Mouse (Mus musculus) liver, embryonic 14.5 days (tissue): ENCODE measurements around the gene Ostn. TPM values are rescaled to one million over a fixed set of nuclear protein-coding genes. Genes with fewer than 3 reads are reported as not detected.

Experiments used
- ATAC-seq: fragments of 200-750 bp; cut with Nextera tagmentation; 2 replicates; pipeline ENCODE4 v1.8.0; 2017; ENCODE audit warnings: moderate number of reproducible peaks, mild to moderate bottlenecking, moderate library complexity; ENCODE audit not compliant: insufficient read depth
- DNase-seq, 3 experiments: peaks; one replicate each; pipeline ENCODE4 v3.0.0-alpha.2; 2012 to 2013; ENCODE audit warnings: low read depth in 3 of 3, low spot score in 3 of 3
- H3K27ac ChIP-seq: fragments of 300-500 bp; sonication (generic); 2 replicates; pipeline ENCODE4 v1.5.1; 2014; ENCODE audit warnings: moderate library complexity, mild to moderate bottlenecking, control low read depth, inconsistent platforms
- H3K27me3 ChIP-seq: fragments of 300-500 bp; sonication (generic); 2 replicates; pipeline ENCODE4 v1.6.1; 2014; ENCODE audit warnings: mild to moderate bottlenecking, low read length, moderate library complexity; ENCODE audit not compliant: control insufficient read depth, insufficient read depth
- H3K36me3 ChIP-seq: fragments of 300-500 bp; sonication (generic); replicated peaks from 2 replicates; pipeline ENCODE4 v1.6.1; 2014; ENCODE audit warnings: low read depth; ENCODE audit not compliant: control insufficient read depth, insufficient read depth
- H3K4me1 ChIP-seq, 2 experiments: fragments of 200-500 bp in 1 of 2; fragments of 300-500 bp in 1 of 2; sonication (generic) in 1 of 2; replicated peaks; 2 replicates each; pipeline ENCODE4 v1.6.1; 2012 to 2014; ENCODE audit warnings: antibody characterized with exemption in 1 of 2, inconsistent platforms in 1 of 2, low read length in 1 of 2; ENCODE audit not compliant: control insufficient read depth in 2 of 2, insufficient read depth in 2 of 2
- H3K4me2 ChIP-seq: fragments of 300-500 bp; sonication (generic); 2 replicates; pipeline ENCODE4 v1.6.1; 2014; ENCODE audit warnings: low read depth, mild to moderate bottlenecking, control low read depth, moderate library complexity
- H3K4me3 ChIP-seq, 2 experiments: fragments of 200-500 bp in 1 of 2; fragments of 300-500 bp in 1 of 2; sonication (generic) in 1 of 2; 2 replicates each; pipeline ENCODE4 v1.5.1; 2012 to 2014; ENCODE audit warnings: low read depth in 2 of 2, low read length in 2 of 2, mild to moderate bottlenecking in 2 of 2, control low read depth in 1 of 2, inconsistent platforms in 1 of 2, moderate library complexity in 1 of 2; ENCODE audit not compliant: insufficient read depth in 1 of 2
- H3K9ac ChIP-seq: fragments of 300-500 bp; sonication (generic); replicated peaks from 2 replicates; pipeline ENCODE4 v1.6.1; 2014; ENCODE audit warnings: mild to moderate bottlenecking, control low read depth, moderate library complexity
- H3K9me3 ChIP-seq: fragments of 300-500 bp; sonication (generic); 2 replicates; pipeline ENCODE4 v1.6.1; 2016; ENCODE audit warnings: low read length, mixed read lengths; ENCODE audit not compliant: control insufficient read depth
- CTCF ChIP-seq: IDR thresholded peaks from 2 replicates; pipeline ENCODE4 v1.5.1; 2016; ENCODE audit warnings: antibody characterized with exemption, low read depth, control low read depth
- EP300 ChIP-seq: IDR thresholded peaks from 2 replicates; pipeline ENCODE4 v1.6.1; 2016; ENCODE audit warnings: antibody characterized with exemption, low read depth
- WGBS: fragments of 180-500 bp; shearing (Covaris S2); extraction: QIAGEN DNeasy Blood & Tissue Kit; methylation state at CpG from one replicate; pipeline ENCODE4 v1.1.7; 2014; ENCODE audit not compliant: insufficient replicate concordance; 5-methylcytosine and 5-hydroxymethylcytosine counted together
- polyA plus RNA-seq, 2 experiments: library from polyadenylated mRNA; depleted of rRNA in 1 of 2; stranded (reverse) in 1 of 2; unstranded in 1 of 2; fragments of >200 nt; fragmentation: Nextera tagmentation in 1 of 2; extraction: Ambion mirVana in 1 of 2; gene quantifications; 2 replicates each; pipeline versions ENCODE4 v1.2.1 to v1.2.3; 2012 to 2014

Ostn gene
- polyA plus RNA-seq, 2 experiments = not detected

- Histone ChIP-seq H3K4me2 (no peak overlapping the region), H3K4me3 (no peak overlapping the region), H3K9me3 (no peaks in the 10 kb centered on the region), H3K9ac (no peak overlapping the region), H3K4me1 (no peaks in the 10 kb centered on the region), H3K27ac (no peak overlapping the region), H3K27me3 (no peaks in the 10 kb centered on the region), H3K36me3 (no peaks in the 10 kb centered on the region)
- DNase-seq (no peak), ATAC-seq (no peak)
- no peak for TF ChIP-seq CTCF
- no peak for TF ChIP-seq EP300
- 60% methylated on average over 3 of the region's 3 CpGs for WGBS
Measured at GRCm38 (mm10) chr16:27399026-27399718, 91.9 kb downstream of the Ostn start.

GRCm38 (mm10) chr16:27399719-27400253, 92.5 kb downstream of the Ostn start:
- ATAC-seq (no peak), DNase-seq (no peak)
- H3K27me3 ChIP-seq = no peaks in the 10 kb centered on the region
- H3K4me1 ChIP-seq = no peaks in the 10 kb centered on the region
- 72% methylated on average over 6 of the region's 6 CpGs for WGBS
- H3K4me3 ChIP-seq = no peak overlapping the region
- no peak overlapping the region for H3K9ac ChIP-seq
- H3K36me3 ChIP-seq = no peaks in the 10 kb centered on the region
- no peaks in the 10 kb centered on the region for H3K9me3 ChIP-seq
- H3K27ac ChIP-seq = no peak overlapping the region
- no peak overlapping the region for H3K4me2 ChIP-seq
- TF ChIP-seq EP300 (no peak), CTCF (no peak)

Other genes with a start within 250 kb of the Ostn start
- not detected in 2 replicates for gene Uts2b, start 62.8 kb downstream of the Ostn start, polyA plus RNA-seq (2012; rRNA removed)
- not detected in 2 replicates for gene Uts2b, start 62.8 kb downstream of the Ostn start, polyA plus RNA-seq (2014; fragmentation: Nextera tagmentation; extraction: Ambion mirVana)
- 6.1 and 8.5 TPM in 2 replicates for gene Ccdc50, start 81.4 kb downstream of the Ostn start, polyA plus RNA-seq (2012; rRNA removed)
- 15.9 and 16.7 TPM in 2 replicates for gene Ccdc50, start 81.4 kb downstream of the Ostn start, polyA plus RNA-seq (2014; fragmentation: Nextera tagmentation; extraction: Ambion mirVana)